Mouse (Mus musculus) layer of hippocampus, postnatal 10 days (tissue): ENCODE data around the gene Med22. TPM values are rescaled to one million over a fixed set of nuclear protein-coding genes. Genes with fewer than 3 reads are reported as not detected.

Source experiments
- DNase-seq, 2 experiments: peaks; one replicate each; pipeline ENCODE4 v3.0.0; 2021; ENCODE audit warnings: low spot score in 2 of 2
- total RNA-seq, 2 experiments: library from RNA; stranded (reverse); gene quantifications; 2 replicates each; pipeline ENCODE4 v1.2.3; 2021

Gene Med22
- total RNA-seq, 2 experiments from 2014 or later, result 44.5 to 45.9 TPM

DNA sequence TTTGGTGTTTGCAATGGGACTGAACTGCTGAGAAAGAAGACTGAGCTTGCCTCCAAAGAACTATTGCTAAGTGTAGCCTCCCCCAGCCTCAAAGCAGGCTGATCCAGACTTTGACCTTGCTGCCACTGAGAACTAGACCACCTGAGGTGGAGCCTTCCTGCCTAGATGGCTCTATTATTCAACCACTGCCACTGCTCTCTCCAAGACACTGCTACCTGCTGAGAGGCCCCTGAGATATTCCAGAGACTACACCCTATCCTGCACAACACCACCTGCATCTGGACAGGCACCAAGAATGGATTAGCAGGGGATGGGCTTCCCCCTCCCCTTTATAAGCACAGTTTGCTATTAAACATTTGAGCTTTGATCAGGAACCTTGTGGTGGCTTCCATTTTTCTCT is 31.9 kb downstream of the Med22 start:
- no peak for DNase-seq

DNA sequence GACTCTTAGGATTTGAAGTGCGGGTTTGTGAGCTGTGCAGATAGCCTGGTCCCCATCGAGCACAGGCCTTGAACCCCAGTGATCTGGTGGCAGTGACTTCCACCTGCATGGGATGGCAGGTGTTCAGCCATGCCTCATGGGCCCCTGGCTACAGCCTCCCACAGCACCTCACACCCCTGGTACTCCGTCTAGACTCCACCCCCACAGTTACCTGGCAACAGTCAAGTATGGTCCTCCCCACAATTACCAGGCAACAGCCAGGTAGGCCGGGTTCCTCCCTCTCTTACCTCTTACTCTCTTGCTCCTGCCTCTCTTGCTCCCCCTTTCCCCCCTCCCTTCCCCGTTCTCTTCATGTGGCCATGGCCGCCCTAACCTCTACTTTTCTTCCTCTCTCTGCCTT is 39.8 kb downstream of the Med22 start:
- DNase-seq, result no peak

DNA sequence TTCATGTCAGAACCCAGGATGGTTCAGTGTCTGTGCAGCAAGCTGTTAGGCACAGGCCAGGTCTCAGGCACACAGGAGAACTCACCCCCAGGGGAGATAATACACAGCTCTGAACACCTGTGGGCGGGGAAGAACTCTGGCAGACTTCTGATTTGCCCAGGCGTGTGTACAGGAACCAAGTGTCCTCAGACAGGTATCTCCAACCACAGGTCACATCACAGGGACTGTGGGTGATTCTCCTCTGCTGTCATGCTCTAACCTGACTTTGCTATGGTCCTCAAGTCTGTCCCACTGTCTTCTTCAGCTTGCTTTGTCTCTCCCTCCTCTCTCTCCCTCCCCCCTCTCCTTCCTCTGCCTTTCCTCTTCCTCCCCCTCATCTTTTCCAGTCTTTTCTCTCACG is 45.6 kb downstream of the Med22 start, which contains the start of gene Abo:
Gene Abo, minus strand, starts transcription at position 101 of the 400 bp plus-strand sequence.
- DNase-seq, result no peak

DNA sequence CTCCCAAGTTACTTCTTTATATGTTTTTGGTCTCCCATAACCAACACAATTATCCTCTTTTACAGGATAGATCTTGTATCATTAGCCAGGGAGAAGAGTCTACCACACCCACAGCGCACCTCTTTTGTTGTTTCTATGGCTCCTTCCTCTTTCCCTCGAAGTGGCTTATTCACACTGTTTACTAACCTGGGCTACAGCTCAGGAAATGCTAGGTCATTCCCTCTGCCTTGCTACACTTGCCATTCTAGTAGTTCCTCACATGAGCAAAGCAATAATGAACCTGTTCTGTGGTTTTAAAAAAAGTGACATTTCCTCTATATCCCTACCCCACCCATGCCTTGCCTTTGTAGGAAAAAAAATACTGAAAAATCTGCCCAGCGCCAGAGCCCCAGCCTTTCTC is 47.6 kb downstream of the Med22 start:
- DNase-seq, result no peak

Other genes starting within 250 kb of the Med22 start
- not detected for gene Lcn4, start 239.4 kb downstream of the Med22 start, total RNA-seq
- gene Abo, start 45.7 kb downstream of the Med22 start, total RNA-seq, result not detected
- 10 to 100 TPM; 31.5 to 33.9 TPM for gene Surf6, start 7.8 kb downstream of the Med22 start, total RNA-seq
- 100 to 1,000 TPM; 346 to 356 TPM for gene Rpl7a, start 87 bp upstream of the Med22 start, total RNA-seq
- gene Surf2, start 5.7 kb upstream of the Med22 start, total RNA-seq, result 10 to 100 TPM; 35.4 to 38.7 TPM
- gene Surf1, start 5.9 kb upstream of the Med22 start, total RNA-seq, result 10 to 100 TPM; 81.5 to 83.5 TPM
- 10 to 100 TPM; 62.1 to 64.0 TPM for gene Surf4, start 23.3 kb upstream of the Med22 start, total RNA-seq
- gene Stkld1, start 23.4 kb upstream of the Med22 start, total RNA-seq, result under 1 TPM; 0.20 to 0.39 TPM
- 10 to 100 TPM; 49.2 to 51.9 TPM for gene Rexo4, start 53.7 kb upstream of the Med22 start, total RNA-seq
- 1 to 10 TPM; 1.3 to 1.4 TPM for gene Adamts13, start 62.7 kb upstream of the Med22 start, total RNA-seq
- 10 to 100 TPM; 63.2 to 63.3 TPM for gene Cacfd1, start 99.2 kb upstream of the Med22 start, total RNA-seq
- gene Slc2a6, start 117.3 kb upstream of the Med22 start, total RNA-seq, result 10 to 100 TPM; 44.3 to 44.9 TPM
- 1 to 10 TPM; 1.0 to 1.4 TPM for gene Mymk, start 161.5 kb upstream of the Med22 start, total RNA-seq
- 10 to 100 TPM; 16.1 to 18.1 TPM for gene Adamtsl2, start 168.7 kb upstream of the Med22 start, total RNA-seq
- 100 to 1,000 TPM; 105 to 107 TPM for gene Fam163b, start 231.8 kb upstream of the Med22 start, total RNA-seq